Comparison of ENCODE assay signal across 19 mouse cellular contexts in genomic region chr6:81446019-81446800, GRCm38 (mm10).
"Had no signal": no experiment of that assay in that cellular context is flagged by ENCODE, and none has a peak within 500 bp of the region (broad histone marks: within the 10 kb centered on the region; RNA-seq: fewer than 3 reads in every experiment).

No protein-coding gene starts in this region.

- ATAC-seq: liver, embryonic 12.5 days; midbrain, embryonic 15.5 days had no signal

- H3K36me3 ChIP-seq: kidney, embryonic 15.5 days; limb, embryonic 10.5 days; limb, embryonic 13.5 days; liver, embryonic 12.5 days; liver, embryonic 15.5 days; lung, embryonic 15.5 days; midbrain, embryonic 12.5 days; midbrain, embryonic 15.5 days had no signal

- H3K27ac ChIP-seq: kidney, embryonic 15.5 days; limb, embryonic 10.5 days; limb, embryonic 13.5 days; liver, embryonic 12.5 days; liver, embryonic 15.5 days; lung, embryonic 15.5 days; midbrain, embryonic 12.5 days; midbrain, embryonic 15.5 days; stomach, postnatal 0 days had no signal

- H3K4me3 ChIP-seq: kidney, embryonic 15.5 days; limb, embryonic 10.5 days; limb, embryonic 13.5 days; liver, embryonic 12.5 days; liver, embryonic 15.5 days; lung, embryonic 15.5 days; midbrain, embryonic 12.5 days; midbrain, embryonic 15.5 days; myocyte had no signal

- H3K4me2 ChIP-seq: kidney, embryonic 15.5 days; limb, embryonic 13.5 days; liver, embryonic 12.5 days; liver, embryonic 15.5 days; lung, embryonic 15.5 days; midbrain, embryonic 12.5 days; midbrain, embryonic 15.5 days had no signal

- H3K9ac ChIP-seq: kidney, embryonic 15.5 days; limb, embryonic 13.5 days; liver, embryonic 12.5 days; liver, embryonic 15.5 days; lung, embryonic 15.5 days; midbrain, embryonic 12.5 days; midbrain, embryonic 15.5 days had no signal

- H3K27me3 ChIP-seq: kidney, embryonic 15.5 days; limb, embryonic 13.5 days; liver, embryonic 12.5 days; liver, embryonic 15.5 days; lung, embryonic 15.5 days; midbrain, embryonic 12.5 days; midbrain, embryonic 15.5 days had no signal

- H3K4me1 ChIP-seq: kidney, embryonic 15.5 days; limb, embryonic 10.5 days; limb, embryonic 13.5 days; liver, embryonic 12.5 days; liver, embryonic 15.5 days; lung, embryonic 15.5 days; midbrain, embryonic 12.5 days; midbrain, embryonic 15.5 days had no signal

- H3K9me3 ChIP-seq: kidney, embryonic 15.5 days; limb, embryonic 10.5 days; limb, embryonic 13.5 days; liver, embryonic 12.5 days; liver, embryonic 15.5 days; lung, embryonic 15.5 days; midbrain, embryonic 12.5 days; midbrain, embryonic 15.5 days had no signal

- DNase-seq: kidney, postnatal 10 days; kidney, postnatal 4 days; liver; lung, adult 18-20 months; lung, postnatal 10 days; lung, postnatal 36 days; thymus, adult 2 months; thymus, postnatal 14 days; thymus, postnatal 4 days had no signal
